Mouse (Mus musculus) fibroblast of lung, adult 2 months (primary cell): ENCODE measurements around the gene Atp1b3.
"Not testable (repeated sequence)": the region's sequence is repeated elsewhere in the genome, so short reads cannot be mapped to it uniquely, and the experiment has no call there.

Experiments
- DNase-seq: peaks from one replicate; pipeline ENCODE4 v3.0.0-alpha.2; 2011; ENCODE audit warnings: low read depth

Atp1b3 gene

DNA sequence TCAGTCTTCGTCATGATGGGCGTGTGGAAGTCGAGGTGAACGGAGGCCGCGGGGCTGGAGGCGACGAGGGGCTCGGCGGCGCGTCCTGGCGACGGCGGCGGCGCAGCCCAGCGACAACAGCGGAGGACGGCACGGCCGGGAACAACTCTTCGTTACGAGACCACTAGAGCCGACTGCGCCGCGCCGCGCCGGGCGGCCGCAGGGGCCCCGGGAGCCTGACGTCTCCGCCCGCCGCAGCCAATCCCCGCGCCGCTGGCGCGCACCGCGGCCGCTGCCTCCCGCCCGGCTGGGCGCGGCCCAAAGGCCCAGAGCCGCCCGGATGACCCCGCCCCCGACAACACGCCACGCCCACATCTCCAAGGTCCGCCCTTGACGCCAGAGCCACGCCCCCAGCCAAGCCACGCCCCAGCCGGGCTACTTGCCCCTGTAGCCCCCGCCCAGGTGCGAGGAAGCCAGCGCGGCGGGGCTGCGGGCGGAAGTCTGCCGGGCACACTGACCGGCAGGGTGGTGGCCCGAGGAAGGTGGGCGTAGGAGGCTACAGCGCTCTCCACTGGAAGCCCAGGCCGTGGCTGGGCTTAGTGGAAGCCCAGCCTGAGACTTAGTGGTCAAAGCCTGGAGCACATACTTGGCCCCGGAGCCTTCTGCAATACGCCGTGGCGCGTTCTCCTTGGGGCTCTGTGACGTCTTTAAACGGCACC, at the start of gene Atp1b3:
TSS of gene Atp1b3 (minus strand) at position 302 of the 698 bp plus-strand sequence.
- DNase-seq: peak; percentile 83

DNA sequence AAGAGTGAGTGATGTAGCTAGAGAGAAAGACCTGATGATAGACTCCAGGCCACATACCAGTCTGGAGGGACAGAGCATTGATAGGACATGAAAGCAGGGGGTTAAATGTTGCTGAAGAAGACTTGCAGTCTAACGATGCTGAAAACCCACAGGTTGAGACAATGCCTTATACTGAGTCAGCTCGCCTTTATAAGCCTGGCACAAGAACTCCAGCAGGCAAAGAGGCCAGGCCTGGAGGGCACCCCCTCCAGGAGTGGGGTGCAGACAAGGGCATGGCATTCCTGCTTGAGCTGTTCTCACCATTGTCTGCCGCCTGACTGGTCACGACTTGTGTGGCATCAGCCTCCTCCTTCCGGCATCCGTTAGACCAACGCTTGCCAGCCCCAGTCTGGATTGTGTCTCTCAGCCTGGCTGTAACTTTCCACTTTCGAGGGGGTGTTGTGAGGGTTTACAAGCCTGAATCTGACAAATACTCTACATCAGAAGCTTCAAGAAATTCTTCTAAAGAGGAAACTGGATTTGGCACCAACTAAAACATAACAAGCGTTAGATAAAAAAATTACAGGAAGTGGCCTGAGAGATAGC, 48.7 kb upstream of the Atp1b3 start:
- DNase-seq: no peak

- DNase-seq: no peak
Observed at GRCm38 (mm10) chr9:96404312-96404711, 40.1 kb upstream of the Atp1b3 start.

DNA sequence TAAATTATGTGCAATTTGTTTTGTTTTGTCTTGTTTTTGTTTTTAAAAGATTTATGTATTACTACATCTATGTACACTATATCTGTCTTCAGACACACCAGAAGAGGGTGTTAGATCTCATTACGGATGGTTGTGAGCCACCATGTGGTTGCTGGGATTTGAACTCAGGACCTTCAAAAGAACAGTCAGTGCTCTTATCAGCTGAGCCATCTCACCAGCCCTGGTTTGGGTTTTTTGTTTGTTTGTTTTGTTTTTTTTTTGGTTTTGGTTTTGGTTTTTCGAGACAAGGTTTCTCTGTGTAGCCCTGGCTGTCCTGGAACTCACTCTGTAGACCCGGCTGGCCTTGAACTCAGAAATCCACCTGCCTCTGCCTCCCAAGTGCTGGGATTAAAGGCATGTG, 35.7 kb upstream of the Atp1b3 start:
- DNase-seq: not testable (repeated sequence)

DNA sequence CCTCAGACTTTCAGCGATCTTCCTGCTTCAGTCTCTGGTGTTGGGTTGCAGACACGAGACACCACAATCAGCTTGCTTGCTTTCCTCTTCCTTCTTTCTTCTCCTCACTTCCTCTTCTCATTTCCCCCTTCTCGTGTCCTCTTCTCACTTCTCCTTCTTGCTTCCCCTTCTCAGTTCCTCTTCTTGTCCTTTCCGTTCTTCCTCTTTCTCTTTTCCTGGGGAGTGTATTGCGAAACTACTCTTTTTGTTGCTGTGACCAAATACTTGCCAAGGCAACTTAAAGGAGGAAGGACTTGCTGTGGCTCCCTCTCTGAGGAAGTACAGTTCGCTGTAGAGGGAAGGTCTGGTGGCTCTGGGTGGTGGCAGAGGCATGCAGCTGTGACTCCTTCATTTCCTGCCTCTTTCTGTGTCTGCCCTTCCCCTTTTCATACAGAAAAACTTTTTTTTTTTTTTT, 35.2 kb upstream of the Atp1b3 start:
- DNase-seq: no peak

GRCm38 (mm10) chr9:96398614-96399013, 34.4 kb upstream of the Atp1b3 start:
- no peak for DNase-seq

GRCm38 (mm10) chr9:96398165-96398564, 33.9 kb upstream of the Atp1b3 start:
- DNase-seq: no peak

- no peak for DNase-seq
Observed at GRCm38 (mm10) chr9:96394910-96395690, 30.9 kb upstream of the Atp1b3 start.

GRCm38 (mm10) chr9:96393731-96394235, 29.5 kb upstream of the Atp1b3 start:
- DNase-seq: no peak

GRCm38 (mm10) chr9:96393112-96393511, 28.9 kb upstream of the Atp1b3 start:
- DNase-seq: no peak

DNA sequence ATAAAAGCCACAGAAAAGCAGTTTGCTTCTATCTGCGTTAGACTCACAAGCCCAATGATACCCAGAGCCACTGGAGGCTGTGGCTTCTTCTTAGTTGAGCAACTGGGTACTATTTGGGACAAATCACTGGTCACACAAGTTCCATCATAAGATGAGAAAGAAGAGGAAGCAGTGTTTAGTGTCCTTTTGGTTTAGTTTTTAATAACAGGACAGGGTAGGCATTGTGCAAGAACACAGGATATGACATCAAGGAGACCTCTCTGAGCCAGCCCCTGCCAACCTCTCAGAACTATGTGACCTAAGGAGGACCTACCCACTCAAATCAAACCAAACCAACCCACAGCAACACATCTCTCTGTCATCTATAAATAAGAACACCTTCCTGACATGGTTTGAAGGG, 27.7 kb upstream of the Atp1b3 start:
- no peak for DNase-seq

DNA sequence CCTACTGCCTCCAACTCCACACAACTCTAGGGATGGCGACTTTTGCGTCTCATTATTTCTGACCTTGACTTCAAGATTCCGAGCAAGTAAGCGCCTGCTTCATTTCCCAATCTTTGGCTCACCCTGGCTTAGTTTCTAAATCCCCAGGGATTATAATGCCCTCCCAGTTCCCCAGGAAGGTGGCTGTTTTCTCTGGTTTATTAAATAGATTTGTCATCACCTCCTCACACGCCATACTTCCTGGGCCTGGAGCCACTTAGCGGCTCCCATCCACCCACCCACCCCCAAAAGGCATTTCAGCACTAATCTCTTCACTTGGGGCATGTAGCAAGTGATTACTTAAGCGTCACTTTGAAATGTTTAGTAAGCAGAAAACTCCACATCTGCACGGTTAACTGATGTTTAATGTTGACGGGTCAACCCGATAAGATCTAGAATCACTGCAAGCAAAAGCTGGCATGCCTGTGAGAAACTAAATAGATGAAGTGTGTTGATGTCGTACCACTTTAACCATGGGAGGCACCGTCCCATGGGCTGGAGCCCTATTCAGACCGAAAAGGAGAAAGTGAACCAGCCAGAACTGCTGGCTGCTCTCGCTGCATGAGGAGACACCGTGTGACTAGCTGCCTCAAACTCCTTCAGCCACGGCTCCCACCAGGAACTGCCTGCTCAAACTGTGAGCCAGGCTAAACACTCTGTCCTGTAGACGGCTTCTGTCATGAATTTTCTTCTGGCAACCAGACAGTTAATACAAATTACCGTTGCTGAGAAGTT, 19.7 kb upstream of the Atp1b3 start:
- peak; percentile 85 for DNase-seq

GRCm38 (mm10) chr9:96382756-96383155, 18.5 kb upstream of the Atp1b3 start:
- no peak for DNase-seq

GRCm38 (mm10) chr9:96381393-96381792, 17.2 kb upstream of the Atp1b3 start:
- peak; percentile 85 for DNase-seq

DNA sequence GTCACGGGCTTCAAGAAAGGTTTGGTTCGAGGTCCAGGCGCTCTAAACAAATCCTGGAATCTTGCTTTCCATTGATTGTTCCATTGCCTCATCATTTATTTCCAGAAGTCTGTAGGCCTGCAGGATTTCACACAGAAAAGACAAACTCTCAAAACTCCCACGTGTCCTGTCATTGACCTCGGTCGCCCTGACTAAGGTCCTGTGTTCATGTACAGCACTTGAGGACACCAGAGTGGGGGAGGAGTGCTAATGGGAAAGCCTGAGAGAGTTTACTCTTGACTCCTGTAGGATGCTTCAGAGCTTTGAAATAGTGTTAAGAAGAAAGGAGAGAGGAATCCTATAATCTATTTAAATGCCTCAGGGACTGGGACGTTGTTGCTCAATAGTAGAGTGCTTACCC, 15.3 kb upstream of the Atp1b3 start:
- DNase-seq: no peak

DNA sequence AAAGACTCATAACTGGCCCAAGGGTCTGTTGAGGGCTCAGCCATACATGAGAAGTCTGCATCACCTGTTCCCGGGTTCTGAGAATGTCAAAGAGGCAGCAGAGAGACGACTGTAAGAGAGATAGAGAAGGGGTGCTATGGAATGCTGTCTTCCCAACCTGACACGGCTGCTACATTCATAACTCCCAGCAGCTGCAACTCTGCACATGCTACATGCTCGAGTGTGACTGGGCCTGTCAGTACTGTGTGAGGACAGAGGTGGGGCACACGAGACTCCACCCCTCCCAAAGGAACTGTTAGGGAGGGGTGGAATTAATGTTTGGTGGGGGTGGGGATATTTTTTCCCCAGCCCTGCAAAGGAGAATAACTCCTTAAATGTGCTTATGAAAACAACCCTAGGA, 14.5 kb upstream of the Atp1b3 start:
- DNase-seq: no peak

- DNase-seq: no peak
Observed at GRCm38 (mm10) chr9:96377096-96377495, 12.9 kb upstream of the Atp1b3 start.

GRCm38 (mm10) chr9:96375819-96376218, 11.6 kb upstream of the Atp1b3 start:
- DNase-seq: no peak

GRCm38 (mm10) chr9:96371075-96371474, 6.8 kb upstream of the Atp1b3 start:
- no peak for DNase-seq

DNA sequence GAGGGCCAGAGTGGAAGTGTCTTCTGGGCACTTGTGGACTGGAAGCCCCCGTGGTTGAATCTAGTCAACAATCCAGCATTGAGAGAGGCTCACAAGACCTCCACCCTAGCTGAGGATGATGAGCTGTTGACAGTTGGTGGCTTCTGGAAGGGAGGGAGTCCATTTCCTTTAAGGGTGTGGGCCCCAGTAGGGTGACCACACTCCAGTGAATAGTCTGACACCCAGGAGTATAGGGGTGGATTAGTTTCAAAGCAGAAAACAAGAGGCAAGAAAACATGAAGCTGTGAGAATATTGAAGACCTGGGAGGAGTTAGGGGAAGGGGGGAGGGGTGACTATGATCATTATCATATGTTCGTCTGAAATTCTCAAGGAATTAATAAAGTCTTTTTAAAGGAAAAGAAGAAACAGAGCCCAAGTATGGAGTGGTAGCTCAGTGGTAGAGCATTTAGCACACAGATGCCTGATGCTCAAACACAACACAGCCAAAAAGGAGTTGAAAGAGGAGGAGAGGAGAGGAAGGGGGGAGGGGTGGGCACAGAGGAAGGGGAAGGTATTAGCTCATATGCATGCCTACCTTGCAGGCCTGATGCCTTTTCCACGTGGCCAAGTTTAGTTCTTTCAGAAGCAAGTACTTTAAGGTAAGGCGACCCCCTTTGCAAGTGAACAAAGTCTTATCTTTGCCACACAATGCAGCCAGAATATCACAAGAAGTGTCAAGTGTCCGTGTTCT, 5.6 kb upstream of the Atp1b3 start:
- no peak for DNase-seq

DNA sequence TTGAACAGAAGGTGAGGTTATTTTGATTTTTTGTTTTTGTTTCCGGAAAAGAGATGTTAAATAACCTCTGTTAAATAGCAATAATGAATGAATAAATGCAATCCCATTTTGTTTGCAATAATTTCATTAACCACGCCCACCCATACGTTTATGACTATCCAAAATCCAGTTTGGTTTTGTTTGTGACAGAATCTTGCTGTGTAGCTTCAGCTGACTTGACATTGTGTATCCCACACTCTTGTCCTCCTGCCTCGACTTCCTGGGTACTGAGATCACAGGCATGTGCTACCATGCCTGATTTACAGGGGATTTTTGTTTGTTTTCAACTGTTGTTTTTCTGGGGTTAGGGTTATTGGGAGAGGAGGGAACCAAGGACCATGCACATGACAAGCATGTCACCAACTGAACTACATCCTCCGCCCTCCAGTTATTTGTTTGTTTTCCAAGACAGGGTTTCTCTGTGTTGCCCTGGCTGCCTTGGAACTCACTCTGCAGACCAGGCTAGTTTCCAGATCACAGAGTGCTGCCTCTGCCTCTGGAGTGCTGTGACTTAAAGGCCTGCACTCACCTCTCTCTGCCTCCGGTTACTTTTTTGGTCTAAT, 1.1 kb upstream of the Atp1b3 start:
- DNase-seq: no peak
